Comparison of ENCODE assay signal across 14 mouse cellular contexts in genomic region chr15:99712666-99713559, GRCm38 (mm10). TPM values are rescaled to one million over a fixed set of nuclear protein-coding genes. Genes with fewer than 3 reads are reported as not detected.
A peak's percentile ranks its signal among the peaks of the same experiment; 100 is the strongest.
DNase-seq lines count a peak whose midpoint lies in the region; ATAC-seq and TF ChIP-seq lines count a peak whose summit lies in the region.
"Had no signal": no experiment of that assay in that cellular context is flagged by ENCODE, and none has a peak within 500 bp of the region (broad histone marks: within the 10 kb centered on the region; RNA-seq: fewer than 3 reads in every experiment).

No protein-coding gene starts in this region.

- no peaks in the 10 kb centered on the region for H3K9me3 ChIP-seq in hindbrain, embryonic 16.5 days (ENCODE audit: control insufficient read depth, low read length)
- H3K9me3 ChIP-seq: liver, embryonic 12.5 days had no signal

- H3K4me3 ChIP-seq in left cerebral cortex, adult 2 months: no peak overlapping the region
- no peak overlapping the region for H3K4me3 ChIP-seq in hindbrain, embryonic 16.5 days (ENCODE audit: low read length)
- H3K4me3 ChIP-seq: liver, embryonic 12.5 days had no signal

- intact Hi-C loops in left cerebral cortex, adult 2 months (cut with DNase I): no loop called here
- intact Hi-C loops in gastrocnemius, postnatal 36 days (cut with DNase I): no loop called here
- intact Hi-C loops in left cerebral cortex, postnatal 25 days (cut with DNase I): no loop called here

- peaks cover 56% of the 10 kb centered on the region for H3K36me3 ChIP-seq in hindbrain, embryonic 16.5 days (ENCODE audit: control insufficient read depth, insufficient read depth, low read length)

- DNase-seq in heart, adult 11 months: peak; percentile 90
- no peak for DNase-seq in heart, adult 18-20 months
- no peak for DNase-seq in left cerebral cortex, adult 2 months (ENCODE audit: extremely low spot score in 1 of 2, low spot score in 2 of 2)
- no peak for DNase-seq in left cerebral cortex, adult 18-20 months (ENCODE audit: low spot score in 2 of 2)
- peak; percentile 86 for DNase-seq in R1 (ENCODE audit: low read depth, low spot score)
- no peak for DNase-seq in gastrocnemius, postnatal 36 days
- DNase-seq in left cerebral cortex, postnatal 25 days (ENCODE audit: low spot score in 2 of 2): no peak
- DNase-seq: cerebellum, adult 18-20 months had no signal

- H3K27ac ChIP-seq in left cerebral cortex, adult 2 months: peak overlapping the region; percentile 92
- peak overlapping the region; percentile 39; the same call in 1 of the 2 replicates for H3K27ac ChIP-seq in hindbrain, embryonic 16.5 days (ENCODE audit: low read depth, low read length)
- H3K27ac ChIP-seq: liver, embryonic 12.5 days had no signal

- TF ChIP-seq CTCF in left cerebral cortex, adult 2 months (IDR thresholded peaks at IDR 0.05): no peak

- H3K9ac ChIP-seq in hindbrain, embryonic 16.5 days (ENCODE audit: low read depth, low read length): no peak overlapping the region
- H3K9ac ChIP-seq: liver, embryonic 12.5 days had no signal

- peaks cover 19% of the 10 kb centered on the region for H3K4me1 ChIP-seq in hindbrain, embryonic 16.5 days (ENCODE audit: control insufficient read depth, insufficient read depth, low read depth, low read length)

- ATAC-seq in hindbrain, embryonic 16.5 days: no peak
- ATAC-seq: liver, embryonic 12.5 days had no signal

- WGBS in hindbrain, embryonic 16.5 days: 65% methylated on average over 13 of the region's 13 CpGs

- H3K27me3 ChIP-seq in hindbrain, embryonic 16.5 days (replicated peaks; ENCODE audit: control insufficient read depth, insufficient read depth, low read length): no peaks in the 10 kb centered on the region
- H3K27me3 ChIP-seq: liver, embryonic 12.5 days had no signal

- H3K4me2 ChIP-seq in hindbrain, embryonic 16.5 days (ENCODE audit: low read length): no peak overlapping the region
- H3K4me2 ChIP-seq: liver, embryonic 12.5 days had no signal

RNA-seq across cellular contexts. Expression of gene Gpd1, which starts 4.4 kb away (rescaled TPM):
- total RNA-seq in heart, adult 18-20 months (2021): 100 to 1,000 TPM in 1 of 2 experiments, 10 to 100 TPM in 1; 53.9 to 160 TPM
- 100 to 1,000 TPM in 1 of 2 experiments, 10 to 100 TPM in 1; 90.7 to 100 TPM for total RNA-seq in left cerebral cortex, adult 2 months (2021)
- total RNA-seq in left cerebral cortex, adult 18-20 months (2021): 10 to 100 TPM; 76.6 to 82.3 TPM
- polyA plus RNA-seq in hindbrain, embryonic 16.5 days (2015; fragmentation: Nextera tagmentation; extraction: Ambion mirVana): 3.1 and 4.6 TPM in 2 replicates
- total RNA-seq in gastrocnemius, postnatal 36 days (2021): 100 to 1,000 TPM; 569 to 657 TPM
- total RNA-seq in left cerebral cortex, postnatal 25 days (2021): 10 to 100 TPM; 86.4 to 88.3 TPM
- total RNA-seq: neutrophil, adult 5-6 weeks had no signal

RNA-seq across cellular contexts. Expression of gene Gm17349, which starts 7.6 kb away (rescaled TPM):
- total RNA-seq in heart, adult 18-20 months (2021): 1 to 10 TPM; 2.4 to 4.3 TPM
- total RNA-seq in left cerebral cortex, adult 2 months (2021): 10 to 100 TPM in 1 of 2 experiments, 1 to 10 TPM in 1; 5.3 to 11.7 TPM
- total RNA-seq in left cerebral cortex, adult 18-20 months (2021): 1 to 10 TPM; 2.6 to 6.1 TPM
- polyA plus RNA-seq in hindbrain, embryonic 16.5 days (2015; fragmentation: Nextera tagmentation; extraction: Ambion mirVana): not detected in 2 replicates
- 1 to 10 TPM in 1 of 2 experiments, not detected in 1; 1.2 TPM for total RNA-seq in gastrocnemius, postnatal 36 days (2021)
- 1 to 10 TPM; 7.1 to 7.6 TPM for total RNA-seq in left cerebral cortex, postnatal 25 days (2021)
- total RNA-seq: gastrocnemius, adult 18-20 months; neutrophil, adult 5-6 weeks had no signal
- polyA plus RNA-seq: intestine, embryonic 14.5 days; liver, embryonic 12.5 days; thymus, postnatal 0 days had no signal

RNA-seq across cellular contexts. Expression of gene Smarcd1, which starts 11.0 kb away (rescaled TPM):
- total RNA-seq in heart, adult 18-20 months (2021): 10 to 100 TPM; 18.6 to 19.0 TPM
- 100 to 1,000 TPM; 157 to 163 TPM for total RNA-seq in left cerebral cortex, adult 2 months (2021)
- 100 to 1,000 TPM; 149 to 156 TPM for total RNA-seq in left cerebral cortex, adult 18-20 months (2021)
- polyA plus RNA-seq in hindbrain, embryonic 16.5 days (2015; fragmentation: Nextera tagmentation; extraction: Ambion mirVana): 71.7 and 86.2 TPM in 2 replicates
- 1 to 10 TPM; 5.5 to 6.1 TPM for total RNA-seq in gastrocnemius, postnatal 36 days (2021)
- 100 to 1,000 TPM; 159 to 164 TPM for total RNA-seq in left cerebral cortex, postnatal 25 days (2021)

RNA-seq across cellular contexts. Expression of gene Cox14, which starts 12.5 kb away (rescaled TPM):
- total RNA-seq in heart, adult 18-20 months (2021): 100 to 1,000 TPM; 238 to 271 TPM
- 100 to 1,000 TPM; 113 to 123 TPM for total RNA-seq in left cerebral cortex, adult 2 months (2021)
- total RNA-seq in left cerebral cortex, adult 18-20 months (2021): 100 to 1,000 TPM; 126 TPM
- 175 and 191 TPM in 2 replicates for polyA plus RNA-seq in hindbrain, embryonic 16.5 days (2015; fragmentation: Nextera tagmentation; extraction: Ambion mirVana)
- 100 to 1,000 TPM; 151 to 159 TPM for total RNA-seq in gastrocnemius, postnatal 36 days (2021)
- total RNA-seq in left cerebral cortex, postnatal 25 days (2021): 100 to 1,000 TPM; 126 to 128 TPM

RNA-seq across cellular contexts. Expression of gene Asic1, which starts 42.7 kb away (rescaled TPM):
- under 1 TPM in 1 of 2 experiments, not detected in 1; 0.49 TPM for total RNA-seq in heart, adult 18-20 months (2021)
- 10 to 100 TPM; 66.7 to 81.0 TPM for total RNA-seq in left cerebral cortex, adult 2 months (2021)
- total RNA-seq in left cerebral cortex, adult 18-20 months (2021): 10 to 100 TPM; 62.7 to 75.8 TPM
- polyA plus RNA-seq in hindbrain, embryonic 16.5 days (2015; fragmentation: Nextera tagmentation; extraction: Ambion mirVana): 45.1 and 59.4 TPM in 2 replicates
- total RNA-seq in gastrocnemius, postnatal 36 days (2021): under 1 TPM; 0.10 TPM
- total RNA-seq in left cerebral cortex, postnatal 25 days (2021): 10 to 100 TPM; 73.8 to 78.5 TPM

Comparison
In these comparisons a context has a peak if more than half of its experiments do, and no peak if none do; other contexts are left out.
1. DNase-seq: peak in heart, adult 11 months (single experiment) and R1 (single experiment); none in heart, adult 18-20 months (0 of 2), left cerebral cortex, adult 2 months (0 of 2), left cerebral cortex, adult 18-20 months (0 of 2), gastrocnemius, postnatal 36 days (0 of 2) and left cerebral cortex, postnatal 25 days (0 of 2).
2. RNA of gene Smarcd1, which starts 11.0 kb away (total RNA-seq): 159 to 164 TPM in left cerebral cortex, postnatal 25 days, 157 to 163 TPM in left cerebral cortex, adult 2 months and 149 to 156 TPM in left cerebral cortex, adult 18-20 months; 18.6 to 19.0 TPM in heart, adult 18-20 months and 5.5 to 6.1 TPM in gastrocnemius, postnatal 36 days; every median in the first group is over 4 times any median in the second.